Mouse (Mus musculus) lung, embryonic 15.5 days (tissue): ENCODE data around the gene Ndufaf8. TPM values are rescaled to one million over a fixed set of nuclear protein-coding genes. Genes with fewer than 3 reads are reported as not detected.

Experiments used
- ATAC-seq: fragments of 200-750 bp; cut with Nextera tagmentation; 2 replicates; pipeline ENCODE4 v1.8.0; 2017; ENCODE audit warnings: moderate number of reproducible peaks, borderline replicate concordance; ENCODE audit not compliant: low FRiP score, low TSS enrichment; ENCODE audit errors: extremely low read depth
- H3K27ac ChIP-seq: fragments of 300-500 bp; sonication (generic); 2 replicates; pipeline ENCODE4 v1.5.1; 2015; ENCODE audit warnings: moderate library complexity, mild to moderate bottlenecking, inconsistent platforms
- H3K27me3 ChIP-seq: fragments of 300-500 bp; sonication (generic); 2 replicates; pipeline ENCODE4 v1.6.1; 2015; ENCODE audit warnings: inconsistent platforms
- H3K36me3 ChIP-seq: fragments of 300-500 bp; sonication (generic); 2 replicates; pipeline ENCODE4 v1.6.1; 2015; ENCODE audit warnings: inconsistent platforms
- H3K4me1 ChIP-seq: fragments of 300-500 bp; sonication (generic); 2 replicates; pipeline ENCODE4 v1.6.1; 2015; ENCODE audit warnings: inconsistent platforms
- H3K4me2 ChIP-seq: fragments of 300-500 bp; sonication (generic); 2 replicates; pipeline ENCODE4 v1.6.1; 2015; ENCODE audit warnings: inconsistent platforms, mild to moderate bottlenecking, moderate library complexity
- H3K4me3 ChIP-seq: fragments of 300-500 bp; sonication (generic); 2 replicates; pipeline ENCODE4 v1.5.1; 2015; ENCODE audit warnings: mild to moderate bottlenecking, inconsistent platforms
- H3K9ac ChIP-seq: fragments of 300-500 bp; sonication (generic); 2 replicates; pipeline ENCODE4 v1.6.1; 2015; ENCODE audit warnings: inconsistent platforms
- H3K9me3 ChIP-seq: fragments of 300-500 bp; sonication (generic); 2 replicates; pipeline ENCODE4 v1.6.1; 2016; ENCODE audit warnings: inconsistent platforms
- WGBS: fragments of 180-500 bp; shearing (Covaris S2); methylation state at CpG from one replicate; pipeline ENCODE4 v1.1.7; 2015; 5-methylcytosine and 5-hydroxymethylcytosine counted together
- polyA plus RNA-seq: library from polyadenylated mRNA; unstranded; fragments of >200 nt; fragmentation: Nextera tagmentation; extraction: Ambion mirVana; gene quantifications from 2 replicates; pipeline ENCODE4 v1.2.1, GENCODE M21; 2015

Gene Ndufaf8
- polyA plus RNA-seq, 1 experiment from 2014 or later: 68.0 TPM

GRCm38 (mm10) chr11:120067834-120068233 lies 30.9 kb upstream of the Ndufaf8 start:
- peaks cover 35% of the 10 kb centered on the region for H3K36me3 ChIP-seq
- no peaks in the 10 kb centered on the region for H3K9me3 ChIP-seq
- no peaks in the 10 kb centered on the region for H3K4me1 ChIP-seq
- H3K4me3 ChIP-seq: no peak overlapping the region
- H3K9ac ChIP-seq: no peak overlapping the region
- H3K27me3 ChIP-seq: no peaks in the 10 kb centered on the region
- no peak overlapping the region for H3K27ac ChIP-seq
- no peak overlapping the region for H3K4me2 ChIP-seq
- 58% methylated on average over 17 of the region's 17 CpGs for WGBS
- ATAC-seq: no peak

DNA sequence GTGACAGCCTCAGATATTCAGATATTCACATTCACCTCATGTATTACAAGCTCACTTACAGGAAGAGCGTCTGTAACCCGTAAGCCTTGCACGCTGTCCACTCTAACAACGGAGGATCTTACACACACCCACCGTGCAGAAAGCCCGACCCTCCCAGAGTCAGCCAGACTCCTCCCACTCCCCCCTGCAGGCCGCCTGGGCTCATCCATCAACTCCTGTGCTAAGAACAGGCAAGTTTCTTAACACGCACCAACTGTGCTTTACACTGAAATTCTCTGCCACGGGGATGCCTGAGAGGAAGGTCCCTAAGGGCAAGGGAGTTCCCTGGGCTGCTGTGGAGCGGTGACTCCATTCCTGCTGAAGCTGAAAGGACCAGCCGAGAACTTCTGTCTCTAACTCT lies 29.5 kb upstream of the Ndufaf8 start:
- 39% methylated on average over 11 of the region's 11 CpGs for WGBS
- Histone ChIP-seq H3K4me1 (no peaks in the 10 kb centered on the region), H3K9me3 (no peaks in the 10 kb centered on the region), H3K9ac (no peak overlapping the region), H3K4me3 (no peak overlapping the region), H3K27ac (no peak overlapping the region), H3K4me2 (no peak overlapping the region), H3K27me3 (no peaks in the 10 kb centered on the region), H3K36me3 (peaks cover 40% of the 10 kb centered on the region)
- ATAC-seq: no peak

DNA sequence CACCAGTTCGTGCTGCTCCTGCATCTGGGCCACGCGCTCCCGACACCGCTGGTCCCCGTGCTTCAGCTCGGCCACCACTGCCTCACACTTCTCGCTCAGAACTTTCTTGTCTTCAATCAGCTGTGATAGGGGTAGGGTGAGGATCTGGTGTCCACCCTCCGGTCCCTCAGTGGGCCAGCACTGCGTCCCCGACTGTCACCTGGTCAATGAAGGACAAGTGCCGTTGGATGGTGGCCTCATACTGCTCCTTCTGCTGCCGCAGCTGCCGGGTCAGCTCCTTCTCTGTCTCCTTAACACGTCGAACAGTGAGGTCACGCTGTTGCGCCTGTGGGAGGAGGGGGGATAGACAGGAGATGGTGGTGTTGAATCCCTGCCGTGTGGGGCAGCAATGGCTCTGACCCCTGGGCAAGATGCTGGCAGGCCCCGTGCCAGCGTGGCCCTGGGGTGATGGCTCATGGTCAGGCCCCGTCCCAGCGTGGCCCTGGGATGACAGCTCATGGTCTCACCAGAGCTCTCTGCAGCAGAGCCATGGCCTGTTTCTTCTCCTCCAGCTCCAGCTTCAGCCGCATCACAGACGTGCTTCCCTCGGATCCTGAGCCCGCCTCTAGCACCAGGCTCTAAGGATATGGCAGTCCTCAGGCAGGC lies 28.3 kb upstream of the Ndufaf8 start:
- H3K4me3 ChIP-seq: no peak overlapping the region
- H3K9me3 ChIP-seq: no peaks in the 10 kb centered on the region
- no peak for ATAC-seq
- WGBS: 89% methylated on average over 26 of the region's 27 CpGs
- peaks cover 43% of the 10 kb centered on the region for H3K36me3 ChIP-seq
- H3K4me1 ChIP-seq: no peaks in the 10 kb centered on the region
- H3K27me3 ChIP-seq: no peaks in the 10 kb centered on the region
- H3K4me2 ChIP-seq: no peak overlapping the region
- H3K27ac ChIP-seq: no peak overlapping the region
- H3K9ac ChIP-seq: no peak overlapping the region

DNA sequence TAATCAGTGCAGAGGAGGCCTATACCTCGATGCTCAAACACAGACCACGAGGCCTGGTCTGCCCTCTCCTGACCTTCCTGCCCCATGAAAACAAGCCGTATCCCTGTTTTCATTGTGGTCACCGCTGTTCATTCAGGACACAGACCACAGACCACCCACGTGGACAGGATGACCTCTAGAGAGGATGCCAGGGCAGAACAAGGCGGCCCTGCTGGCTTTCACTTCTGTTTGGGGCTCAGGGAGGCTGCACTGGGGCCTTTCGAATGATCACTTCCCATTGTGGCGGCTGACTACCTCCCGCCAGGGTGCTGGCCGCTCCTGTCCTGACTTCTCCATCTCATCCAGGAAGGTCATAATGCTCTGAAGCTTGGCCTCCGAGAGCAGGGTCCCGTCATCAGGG lies 27.7 kb upstream of the Ndufaf8 start:
- H3K4me3 ChIP-seq: no peak overlapping the region
- peaks cover 49% of the 10 kb centered on the region for H3K36me3 ChIP-seq
- 53% methylated on average over 12 of the region's 12 CpGs for WGBS
- no peak overlapping the region for H3K27ac ChIP-seq
- no peak overlapping the region for H3K9ac ChIP-seq
- no peaks in the 10 kb centered on the region for H3K27me3 ChIP-seq
- ATAC-seq: no peak
- no peaks in the 10 kb centered on the region for H3K4me1 ChIP-seq
- no peak overlapping the region for H3K4me2 ChIP-seq
- H3K9me3 ChIP-seq: no peaks in the 10 kb centered on the region

DNA sequence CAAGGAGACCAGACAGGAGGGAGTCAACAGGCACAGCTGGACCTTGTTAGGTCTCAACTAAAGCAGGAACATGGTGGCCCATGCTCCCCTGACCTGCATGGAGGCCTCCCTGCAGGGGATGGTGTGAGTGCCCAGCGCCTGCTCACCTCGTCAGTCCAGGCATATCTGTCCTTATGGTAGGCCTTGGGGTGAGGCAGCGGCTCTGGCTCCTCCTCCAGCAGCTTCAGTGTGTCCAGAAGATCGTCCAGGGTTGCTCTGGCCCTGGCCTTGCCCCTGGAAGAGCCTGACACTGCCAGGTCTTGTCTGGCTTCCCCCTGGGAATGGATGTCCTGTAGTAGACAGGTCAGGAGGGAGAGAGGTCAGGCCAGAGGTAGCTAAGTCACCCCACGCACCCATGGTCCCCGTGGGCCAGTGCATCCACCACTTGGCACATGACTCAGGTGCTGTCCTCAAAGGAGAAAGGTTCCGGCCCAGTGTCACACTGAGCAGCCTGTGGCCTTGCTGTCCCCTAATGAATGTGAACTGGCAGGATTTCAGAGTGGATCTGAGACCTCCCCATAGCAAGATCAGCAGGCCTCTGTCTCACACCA lies 26.9 kb upstream of the Ndufaf8 start:
- Histone ChIP-seq H3K4me1 (no peaks in the 10 kb centered on the region), H3K27me3 (no peaks in the 10 kb centered on the region), H3K4me2 (no peak overlapping the region), H3K27ac (no peak overlapping the region), H3K4me3 (no peak overlapping the region), H3K9me3 (no peaks in the 10 kb centered on the region), H3K36me3 (peaks cover 55% of the 10 kb centered on the region), H3K9ac (no peak overlapping the region)
- ATAC-seq: no peak
- WGBS: 75% methylated on average over 7 of the region's 7 CpGs

GRCm38 (mm10) chr11:120072986-120073647 lies 25.6 kb upstream of the Ndufaf8 start:
- Histone ChIP-seq H3K4me1 (no peaks in the 10 kb centered on the region), H3K27me3 (no peaks in the 10 kb centered on the region), H3K36me3 (peaks cover 48% of the 10 kb centered on the region), H3K4me2 (no peak overlapping the region), H3K27ac (no peak overlapping the region), H3K9ac (no peak overlapping the region), H3K4me3 (no peak overlapping the region), H3K9me3 (no peaks in the 10 kb centered on the region)
- ATAC-seq: no peak
- WGBS: 85% methylated on average over 9 of the region's 9 CpGs

DNA sequence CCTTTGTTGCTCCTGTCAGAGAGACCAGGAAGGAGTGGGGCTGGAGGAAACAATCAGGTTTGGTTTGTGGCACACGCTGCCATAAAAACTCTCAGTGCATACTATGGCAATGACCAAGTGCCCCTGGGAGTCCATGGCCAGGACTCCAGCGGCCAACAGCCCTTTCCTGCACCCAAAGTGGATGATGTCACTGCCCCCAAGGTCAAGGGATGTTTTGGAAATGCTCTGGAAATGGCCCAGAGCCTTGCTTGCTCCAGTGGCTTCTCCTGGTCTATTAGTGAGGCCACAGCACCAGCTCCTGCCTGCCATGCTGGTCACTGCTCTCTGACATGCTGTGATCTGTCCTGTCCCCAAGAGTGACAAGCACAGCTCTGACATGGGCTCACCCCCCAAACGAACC lies 22.5 kb upstream of the Ndufaf8 start:
- 71% methylated on average over 3 of the region's 3 CpGs for WGBS
- H3K27ac ChIP-seq: no peak overlapping the region
- no peak overlapping the region for H3K9ac ChIP-seq
- no peaks in the 10 kb centered on the region for H3K27me3 ChIP-seq
- H3K9me3 ChIP-seq: no peaks in the 10 kb centered on the region
- no peak overlapping the region for H3K4me2 ChIP-seq
- no peak for ATAC-seq
- H3K4me3 ChIP-seq: no peak overlapping the region
- no peaks in the 10 kb centered on the region for H3K4me1 ChIP-seq
- peaks cover 46% of the 10 kb centered on the region for H3K36me3 ChIP-seq

DNA sequence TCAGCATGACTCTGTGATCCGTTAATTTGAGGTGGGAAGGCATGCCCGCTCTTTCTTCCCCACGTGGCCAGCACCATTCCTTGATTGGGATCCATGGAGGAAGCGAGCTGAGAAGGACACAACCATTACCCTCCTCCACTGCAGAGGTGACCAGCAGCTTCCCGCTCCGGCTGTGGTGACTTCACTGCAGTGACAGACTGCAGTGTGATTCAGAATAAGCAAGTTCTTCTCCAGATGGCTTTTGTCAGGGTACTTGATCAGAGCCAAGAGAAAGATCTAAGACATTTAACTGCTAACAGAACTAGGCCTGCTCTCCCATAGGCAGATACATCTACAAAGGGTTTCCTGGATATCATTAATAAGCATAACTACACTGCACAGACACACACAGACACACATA lies 18.4 kb upstream of the Ndufaf8 start:
- no peaks in the 10 kb centered on the region for H3K9me3 ChIP-seq
- no peak overlapping the region for H3K9ac ChIP-seq
- no peak overlapping the region for H3K4me2 ChIP-seq
- no peak overlapping the region for H3K4me3 ChIP-seq
- peaks cover 26% of the 10 kb centered on the region for H3K36me3 ChIP-seq
- peaks cover 7% of the 10 kb centered on the region for H3K4me1 ChIP-seq
- ATAC-seq: no peak
- whole genome bisulfite sequencing: 72% methylated on average over 6 of the region's 6 CpGs
- no peak overlapping the region for H3K27ac ChIP-seq
- H3K27me3 ChIP-seq: no peaks in the 10 kb centered on the region

DNA sequence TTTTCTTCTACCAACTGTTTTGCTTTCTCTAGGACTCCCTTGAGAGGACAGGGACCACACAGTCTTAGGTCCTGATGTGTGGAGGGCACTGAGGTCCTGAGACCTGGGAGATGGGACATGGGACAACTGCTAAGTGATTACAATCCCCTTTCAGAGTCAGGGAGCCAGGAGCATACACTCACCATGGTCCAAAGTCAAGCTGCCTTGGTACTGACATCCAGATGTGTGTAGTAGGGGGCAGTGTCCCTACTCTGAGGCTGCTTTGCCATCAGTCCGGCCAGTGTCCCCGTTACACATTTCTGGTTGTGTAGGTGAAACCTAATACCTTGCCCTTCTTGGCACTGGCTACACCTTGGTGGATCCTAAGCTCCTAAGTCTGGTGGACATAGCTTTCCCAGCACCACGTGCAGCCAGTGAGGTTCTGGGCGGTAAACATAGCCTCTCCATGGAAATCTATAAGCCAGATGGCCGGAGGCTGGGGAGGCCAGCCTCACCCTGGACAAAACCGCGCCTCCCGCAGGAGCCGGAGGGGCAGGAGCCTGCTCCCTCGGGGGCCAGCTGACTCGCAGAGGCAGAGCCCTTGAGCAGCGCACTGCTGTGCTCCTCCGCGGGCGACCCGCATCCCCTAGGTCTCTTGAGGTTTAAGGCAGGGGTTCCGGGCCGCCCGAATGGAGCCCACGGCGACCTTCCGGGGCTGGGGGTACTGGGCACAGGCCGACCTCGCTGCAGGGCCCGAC lies 12.7 kb upstream of the Ndufaf8 start:
- peaks cover 9% of the 10 kb centered on the region for H3K36me3 ChIP-seq
- peak overlapping the region; percentile 80 for H3K27ac ChIP-seq
- no peaks in the 10 kb centered on the region for H3K27me3 ChIP-seq
- peak; percentile 43 for ATAC-seq
- H3K4me2 ChIP-seq: peak overlapping the region; percentile 93
- peak overlapping the region; percentile 96 for H3K4me3 ChIP-seq
- no peaks in the 10 kb centered on the region for H3K9me3 ChIP-seq
- peak overlapping the region; percentile 98 for H3K9ac ChIP-seq
- peaks cover 21% of the 10 kb centered on the region for H3K4me1 ChIP-seq
- under 1% methylated on average over 25 of the region's 25 CpGs for WGBS

DNA sequence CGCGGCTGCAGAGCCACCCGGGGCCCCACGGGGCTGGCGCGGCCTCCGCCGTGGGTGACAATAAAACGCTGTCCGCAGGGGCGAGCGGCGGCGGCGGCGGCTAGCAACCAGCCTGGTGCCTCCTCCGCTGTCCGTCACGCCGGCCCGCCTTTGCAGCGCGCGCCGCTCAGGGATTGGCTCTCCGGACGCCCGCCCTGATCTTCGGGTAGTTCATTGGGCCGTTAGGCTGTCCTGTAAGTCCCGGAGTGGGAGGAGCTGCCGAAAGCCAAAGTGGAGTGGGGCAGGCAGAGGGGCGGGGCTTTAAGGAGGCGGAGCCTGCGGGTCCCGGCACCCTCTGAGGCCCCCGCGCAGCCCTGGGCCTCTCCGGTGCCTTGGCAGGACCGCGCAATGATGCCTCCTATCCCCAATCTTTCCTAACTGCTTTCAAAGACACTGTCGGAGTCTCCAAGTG lies 12.0 kb upstream of the Ndufaf8 start, which contains the start of gene Cep131:
Gene Cep131 (minus strand): TSS at position 126 of the 451 bp plus-strand sequence.
- peaks cover 21% of the 10 kb centered on the region for H3K4me1 ChIP-seq
- peak; percentile 99 for ATAC-seq

GRCm38 (mm10) chr11:120090661-120091060 lies 8.1 kb upstream of the Ndufaf8 start:
- Histone ChIP-seq H3K9me3 (no peaks in the 10 kb centered on the region), H3K4me3 (no peak overlapping the region), H3K4me1 (peaks cover 11% of the 10 kb centered on the region), H3K9ac (no peak overlapping the region), H3K4me2 (no peak overlapping the region), H3K27ac (no peak overlapping the region), H3K36me3 (peaks cover 40% of the 10 kb centered on the region), H3K27me3 (no peaks in the 10 kb centered on the region)
- ATAC-seq: no peak
- WGBS: 86% methylated on average over 4 of the region's 4 CpGs

More for the DNA sequence above, 12.0 kb upstream of the Ndufaf8 start, which contains the start of gene Cep131:
- Histone ChIP-seq H3K27ac (peak within 1 kb of the TSS; percentile 80), H3K27me3 (no peaks in the 10 kb centered on the region), H3K9ac (peak within 1 kb of the TSS; percentile 98), H3K4me2 (peak within 1 kb of the TSS; percentile 93), H3K4me3 (peak within 1 kb of the TSS; percentile 96), H3K36me3 (peaks cover 15% of the 10 kb centered on the region), H3K9me3 (no peaks in the 10 kb centered on the region)
- WGBS: under 1% methylated on average over 42 of the region's 42 CpGs
